Mouse (Mus musculus) limb, embryonic 14.5 days (tissue): Measurements from ENCODE around the gene Snap47. TPM values are rescaled to one million over a fixed set of nuclear protein-coding genes. Genes with fewer than 3 reads are reported as not detected.

ENCODE experiments used
- ATAC-seq: fragments of 200-750 bp; cut with Nextera tagmentation; 2 replicates; pipeline ENCODE4 v1.8.0; 2017; ENCODE audit warnings: low read depth, moderate number of reproducible peaks, moderate TSS enrichment; ENCODE audit not compliant: low FRiP score
- DNase-seq: peaks from one replicate; pipeline ENCODE4 v3.0.0-alpha.2; 2015; ENCODE audit warnings: low spot score
- H3K27ac ChIP-seq: fragments of 300-500 bp; sonication (generic); replicated peaks from 2 replicates; pipeline ENCODE4 v1.5.1; 2014; ENCODE audit warnings: low read depth, mild to moderate bottlenecking, low read length, moderate library complexity, mixed read lengths
- H3K27me3 ChIP-seq: fragments of 300-500 bp; sonication (generic); 2 replicates; pipeline ENCODE4 v1.6.1; 2014; ENCODE audit warnings: low read length, mixed read lengths; ENCODE audit not compliant: control insufficient read depth, insufficient read depth
- H3K36me3 ChIP-seq: fragments of 300-500 bp; sonication (generic); 2 replicates; pipeline ENCODE4 v1.6.1; 2014; ENCODE audit warnings: mild to moderate bottlenecking, low read length, moderate library complexity, mixed read lengths; ENCODE audit not compliant: control insufficient read depth, insufficient read depth
- H3K4me1 ChIP-seq: fragments of 300-500 bp; sonication (generic); 2 replicates; pipeline ENCODE4 v1.6.1; 2014; ENCODE audit warnings: antibody characterized with exemption, low read length, mixed read lengths; ENCODE audit not compliant: control insufficient read depth, insufficient read depth
- H3K4me2 ChIP-seq: fragments of 300-500 bp; sonication (generic); replicated peaks from 2 replicates; pipeline ENCODE4 v1.6.1; 2014; ENCODE audit warnings: low read depth, mild to moderate bottlenecking, low read length, moderate library complexity; ENCODE audit not compliant: severe bottlenecking
- H3K4me3 ChIP-seq: fragments of 300-500 bp; sonication (generic); replicated peaks from 2 replicates; pipeline ENCODE4 v1.5.1; 2014; ENCODE audit warnings: low read length
- H3K9ac ChIP-seq: fragments of 300-500 bp; sonication (generic); 2 replicates; pipeline ENCODE4 v1.6.1; 2014; ENCODE audit warnings: mild to moderate bottlenecking, low read depth, low read length, moderate library complexity; ENCODE audit not compliant: severe bottlenecking
- H3K9me3 ChIP-seq: fragments of 300-500 bp; sonication (generic); 2 replicates; pipeline ENCODE4 v1.6.1; 2016; ENCODE audit warnings: low read length; ENCODE audit not compliant: control insufficient read depth
- POLR2A ChIP-seq: fragments of 200-500 bp; IDR thresholded peaks from 2 replicates; pipeline ENCODE4 v1.8.0; 2012; ENCODE audit warnings: inconsistent platforms, mild to moderate bottlenecking, moderate library complexity, borderline replicate concordance; ENCODE audit not compliant: insufficient read depth, insufficient read length; ENCODE audit errors: extremely low read depth
- WGBS: fragments of 180-500 bp; shearing (Covaris S2); extraction: QIAGEN DNeasy Blood & Tissue Kit; methylation state at CpG from one replicate; pipeline ENCODE4 v1.1.7; 2014; 5-methylcytosine and 5-hydroxymethylcytosine counted together
- polyA plus RNA-seq, 2 experiments: library from polyadenylated mRNA; depleted of rRNA in 1 of 2; stranded (reverse) in 1 of 2; unstranded in 1 of 2; fragments of >200 nt; fragmentation: Nextera tagmentation in 1 of 2; extraction: Ambion mirVana in 1 of 2; gene quantifications; 2 replicates each; pipeline versions ENCODE4 v1.2.1 to v1.2.3; 2012 to 2014

The Snap47 gene
- polyA plus RNA-seq (2012; rRNA removed) (88.9 and 94.2 TPM in 2 replicates), polyA plus RNA-seq (2014; fragmentation: Nextera tagmentation; extraction: Ambion mirVana) (127 and 139 TPM in 2 replicates)

DNA sequence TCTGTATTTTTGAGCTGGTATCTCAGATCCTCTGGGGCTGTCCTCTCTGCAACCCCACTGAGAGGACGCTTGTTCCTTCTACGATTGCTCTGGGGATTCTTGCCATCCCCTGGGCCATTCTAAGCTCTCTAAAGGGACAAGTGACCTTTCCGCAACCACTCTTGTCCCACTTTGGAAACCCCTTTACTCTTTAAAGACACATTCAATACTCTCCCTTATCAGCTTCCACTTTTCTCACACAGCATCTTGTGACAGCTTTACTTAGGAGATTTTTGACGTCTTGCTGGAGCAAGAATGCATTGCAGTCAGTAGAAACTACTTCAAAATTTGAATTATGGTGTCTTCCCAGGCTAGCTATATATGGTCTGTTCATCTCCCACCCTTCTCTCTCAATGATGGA is at the start of gene Snap47:
Gene Snap47 (minus strand): TSS at position 101 of the 400 bp plus-strand sequence.
- no peaks in the 10 kb centered on the region for H3K27me3 ChIP-seq
- peak within 1 kb of the TSS; percentile 75 for H3K4me3 ChIP-seq
- no peak for TF ChIP-seq POLR2A
- peak within 1 kb of the TSS; percentile 70 for H3K9ac ChIP-seq
- H3K27ac ChIP-seq = peak within 1 kb of the TSS; percentile 76
- no peaks in the 10 kb centered on the region for H3K9me3 ChIP-seq
- peaks cover 37% of the 10 kb centered on the region for H3K36me3 ChIP-seq
- DNase-seq (no peak), ATAC-seq (no peak)
- peak within 1 kb of the TSS; percentile 90 for H3K4me2 ChIP-seq
- peaks cover 16% of the 10 kb centered on the region for H3K4me1 ChIP-seq
- 81% methylated on average over 4 of the region's 4 CpGs for WGBS

DNA sequence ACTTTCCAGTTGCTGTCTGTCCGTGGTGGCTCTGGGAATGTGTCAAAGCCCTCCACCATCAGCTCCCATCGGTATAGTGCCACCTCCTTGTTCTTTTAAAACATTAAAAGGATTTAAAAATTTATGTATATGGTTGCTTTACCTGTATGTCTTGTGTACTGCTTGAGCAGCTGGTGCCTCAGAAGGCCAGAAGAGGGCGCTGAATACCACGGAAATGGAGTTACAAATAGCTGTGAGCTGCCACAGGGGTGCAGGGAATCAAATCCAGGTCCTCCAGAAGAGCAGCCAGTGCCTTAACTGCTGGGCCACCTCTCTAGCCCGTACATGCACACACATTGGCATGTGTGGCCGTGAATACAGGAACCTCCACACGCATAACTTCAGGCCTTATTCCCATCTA is 46.8 kb upstream of the Snap47 start:
- H3K27ac ChIP-seq = no peak overlapping the region
- H3K9me3 ChIP-seq = no peaks in the 10 kb centered on the region
- no peaks in the 10 kb centered on the region for H3K27me3 ChIP-seq
- 94% methylated on average over 7 of the region's 7 CpGs for WGBS
- H3K36me3 ChIP-seq = peaks cover 99% of the 10 kb centered on the region
- no peaks in the 10 kb centered on the region for H3K4me1 ChIP-seq
- no peak overlapping the region for H3K9ac ChIP-seq
- no peak for ATAC-seq
- no peak for DNase-seq
- H3K4me2 ChIP-seq = no peak overlapping the region
- no peak overlapping the region for H3K4me3 ChIP-seq
- TF ChIP-seq POLR2A = no peak

DNA sequence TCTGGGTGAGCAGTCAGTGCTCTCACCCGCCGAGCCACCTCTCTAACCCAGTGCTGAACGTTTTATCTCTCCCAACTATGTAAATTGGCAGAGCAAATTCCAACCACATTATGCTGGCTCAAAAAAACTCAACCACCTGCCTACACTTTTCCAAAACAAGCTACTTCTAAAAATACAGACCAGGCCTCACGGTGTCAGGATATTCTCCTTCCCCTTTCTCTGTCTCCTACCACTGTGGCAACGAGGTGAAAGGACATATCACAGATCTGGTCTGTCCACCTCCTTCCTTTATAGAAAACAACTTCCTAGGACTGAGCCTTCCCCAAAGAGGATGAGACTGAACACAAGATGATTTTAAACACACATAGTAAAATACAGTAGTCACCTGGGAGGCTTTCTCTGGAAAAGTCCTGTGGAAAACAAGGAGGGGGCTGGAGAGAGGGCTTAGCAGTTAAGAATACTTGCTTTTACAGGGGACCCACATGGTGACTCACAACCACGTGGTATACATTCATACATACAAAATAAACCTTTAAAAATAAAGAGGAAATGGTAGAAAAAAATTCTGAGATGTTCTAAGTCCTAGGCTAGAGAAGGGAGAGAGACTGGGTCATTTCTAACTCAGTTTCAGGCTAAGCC is 45.8 kb upstream of the Snap47 start:
- no peak overlapping the region for H3K4me3 ChIP-seq
- ATAC-seq (no peak), DNase-seq (no peak)
- peaks cover 99% of the 10 kb centered on the region for H3K36me3 ChIP-seq
- no peak overlapping the region for H3K27ac ChIP-seq
- no peak overlapping the region for H3K9ac ChIP-seq
- no peak for TF ChIP-seq POLR2A
- no peak overlapping the region for H3K4me2 ChIP-seq
- H3K4me1 ChIP-seq = no peaks in the 10 kb centered on the region
- WGBS = 89% methylated on average over 6 of the region's 6 CpGs
- no peaks in the 10 kb centered on the region for H3K27me3 ChIP-seq
- H3K9me3 ChIP-seq = no peaks in the 10 kb centered on the region

DNA sequence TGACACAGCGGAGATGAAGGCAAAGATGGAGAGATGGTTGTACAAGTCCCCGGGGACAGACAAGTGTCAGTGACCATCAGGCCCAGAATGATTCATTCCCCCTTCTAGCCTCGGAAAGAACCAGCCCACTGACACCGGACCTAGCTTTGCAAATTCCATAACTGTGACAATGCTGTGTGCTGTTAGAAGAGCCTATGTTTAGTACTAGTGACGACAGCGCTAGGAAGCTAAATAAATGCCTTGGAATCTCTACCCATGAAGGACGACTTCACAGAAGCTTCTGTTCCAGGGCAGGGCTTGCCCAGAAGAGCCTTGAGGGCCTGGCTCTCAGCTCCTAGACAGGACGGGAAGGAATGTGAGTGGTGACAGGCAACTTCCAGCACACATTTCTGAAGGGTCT is 35.2 kb upstream of the Snap47 start:
- DNase-seq (no peak), ATAC-seq (no peak)
- Histone ChIP-seq H3K36me3 (peaks cover 61% of the 10 kb centered on the region), H3K9ac (no peak overlapping the region), H3K4me1 (no peaks in the 10 kb centered on the region), H3K4me2 (no peak overlapping the region), H3K9me3 (no peaks in the 10 kb centered on the region), H3K27ac (no peak overlapping the region), H3K4me3 (no peak overlapping the region), H3K27me3 (no peaks in the 10 kb centered on the region)
- TF ChIP-seq POLR2A = no peak
- WGBS = 79% methylated on average over 8 of the region's 8 CpGs

DNA sequence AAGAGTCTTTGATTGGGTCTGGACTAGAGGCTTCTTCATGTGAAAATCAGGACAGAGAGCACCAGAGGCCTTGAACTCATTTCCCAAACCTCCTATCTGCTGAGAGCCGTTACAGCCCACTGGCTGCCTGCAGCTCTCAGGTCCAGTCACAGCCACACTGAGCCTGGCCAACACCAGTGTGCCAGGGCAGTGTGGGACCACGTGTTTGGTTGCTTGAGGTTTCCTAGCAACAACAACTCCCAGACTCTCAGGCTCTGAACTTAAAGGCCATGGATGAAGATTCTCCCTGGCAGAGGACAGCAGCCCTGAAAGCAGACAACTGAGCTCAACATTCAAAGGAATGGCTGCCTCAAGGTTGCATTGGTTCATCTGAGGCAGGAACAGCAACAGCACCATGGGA is 34.7 kb upstream of the Snap47 start:
- Histone ChIP-seq H3K9ac (no peak overlapping the region), H3K27me3 (no peaks in the 10 kb centered on the region), H3K4me1 (no peaks in the 10 kb centered on the region), H3K27ac (no peak overlapping the region), H3K4me3 (no peak overlapping the region), H3K36me3 (peaks cover 56% of the 10 kb centered on the region), H3K9me3 (no peaks in the 10 kb centered on the region), H3K4me2 (no peak overlapping the region)
- TF ChIP-seq POLR2A = no peak
- DNase-seq (no peak), ATAC-seq (no peak)
- WGBS = 74% methylated on average over 2 of the region's 2 CpGs
